Mouse (Mus musculus) urinary bladder, postnatal 14 days (tissue): ENCODE results near the gene AI467606.
A peak's percentile ranks its signal among the peaks of the same experiment; 100 is the strongest.

ENCODE experiments used
- DNase-seq: peaks from one replicate; pipeline ENCODE4 v3.0.0; 2021; ENCODE audit warnings: low spot score

Gene AI467606

GRCm38 (mm10) chr7:127121911-127122270 is 30.7 kb downstream of the AI467606 start, which contains the start of gene Qprt:
Qprt (minus strand) TSS chr7:127122226.
- DNase-seq: no peak

GRCm38 (mm10) chr7:127129638-127130037 is 38.5 kb downstream of the AI467606 start:
- peak; percentile 20 for DNase-seq

GRCm38 (mm10) chr7:127133125-127133524 is 42.0 kb downstream of the AI467606 start:
- no peak for DNase-seq

GRCm38 (mm10) chr7:127134821-127135447 is 43.8 kb downstream of the AI467606 start:
- no peak for DNase-seq

- DNase-seq: no peak
Measured at GRCm38 (mm10) chr7:127136181-127137071, 45.3 kb downstream of the AI467606 start.

- no peak for DNase-seq
Measured at GRCm38 (mm10) chr7:127137262-127138017, 46.3 kb downstream of the AI467606 start, which contains the start of gene Spn. Spn (minus strand) TSS chr7:127137823.

- no peak for DNase-seq
Measured at GRCm38 (mm10) chr7:127139100-127139499, 47.9 kb downstream of the AI467606 start.

GRCm38 (mm10) chr7:127139562-127139961 is 48.4 kb downstream of the AI467606 start:
- DNase-seq: no peak

- DNase-seq: no peak
Measured at GRCm38 (mm10) chr7:127140623-127141404, 49.7 kb downstream of the AI467606 start.

- no peak for DNase-seq
Measured at GRCm38 (mm10) chr7:127142214-127142613, 51.1 kb downstream of the AI467606 start.

GRCm38 (mm10) chr7:127142666-127143065 is 51.5 kb downstream of the AI467606 start:
- no peak for DNase-seq
